Mouse (Mus musculus): ENCODE measurements around the gene Olfr1431. TPM values are rescaled to one million over a fixed set of nuclear protein-coding genes. Genes with fewer than 3 reads are reported as not detected.
"Not testable (repeated sequence)": the region's sequence is repeated elsewhere in the genome, so short reads cannot be mapped to it uniquely, and the experiment has no call there.

The Olfr1431 gene
- polyA plus RNA-seq (2016; fragmentation: Nextera tagmentation; extraction: Ambion mirVana), result not detected in 2 replicates

- WGBS, result 90% methylated on average over 1 of the region's 1 CpGs
- no peaks in the 10 kb centered on the region for H3K4me1 ChIP-seq
- H3K27me3 ChIP-seq (replicated peaks), result no peaks in the 10 kb centered on the region
- H3K27ac ChIP-seq, result no peak within 1 kb of the TSS
- H3K36me3 ChIP-seq, result no peaks in the 10 kb centered on the region
- no peak for ATAC-seq (ENCODE audit: low FRiP score, low read depth)
- H3K4me2 ChIP-seq (replicated peaks), result no peak within 1 kb of the TSS
- H3K9ac ChIP-seq, result no peak within 1 kb of the TSS
- no peaks in the 10 kb centered on the region for H3K9me3 ChIP-seq
- H3K4me3 ChIP-seq, result no peak within 1 kb of the TSS
These were observed at the start of gene Olfr1431 for GRCm38 (mm10) chr19:12200334-12200733. Gene Olfr1431, plus strand, starts transcription at chr19:12200634.

GRCm38 (mm10) chr19:12170062-12170599 lies 30.3 kb upstream of the Olfr1431 start, which contains the start of gene Olfr1555-ps1:
Gene Olfr1555-ps1, minus strand, starts transcription at chr19:12170112.
- H3K4me3 ChIP-seq; H3K4me2 ChIP-seq (replicated peaks); H3K9ac ChIP-seq; H3K4me1 ChIP-seq; H3K9me3 ChIP-seq; H3K27me3 ChIP-seq (replicated peaks); ATAC-seq (ENCODE audit: low FRiP score, low read depth); H3K27ac ChIP-seq; H3K36me3 ChIP-seq: not testable (repeated sequence)
- 51% methylated on average over 1 of the region's 1 CpGs for WGBS

DNA sequence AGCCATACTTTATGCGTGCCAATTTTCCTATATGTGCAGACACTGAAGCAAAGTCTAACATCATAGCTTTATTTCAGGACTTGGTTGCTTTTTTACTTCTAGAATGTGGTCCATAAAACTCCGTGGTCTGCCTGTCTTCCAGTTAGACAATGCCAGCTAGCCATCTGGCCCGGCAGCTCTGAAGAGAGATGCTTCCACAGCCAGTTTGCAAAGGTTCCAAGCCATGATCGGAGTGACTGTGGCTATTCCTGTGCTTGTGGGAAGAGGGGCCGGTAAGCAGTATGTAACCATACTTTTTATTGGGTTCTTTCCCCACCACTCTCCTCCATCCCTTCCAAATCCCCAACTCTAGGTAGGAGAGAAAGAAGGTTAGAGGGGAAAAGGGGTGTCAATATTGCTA lies 25.0 kb upstream of the Olfr1431 start:
- H3K9me3 ChIP-seq; H3K4me3 ChIP-seq; H3K27me3 ChIP-seq (replicated peaks); H3K27ac ChIP-seq; H3K9ac ChIP-seq; ATAC-seq (ENCODE audit: low FRiP score, low read depth); H3K36me3 ChIP-seq; H3K4me1 ChIP-seq; H3K4me2 ChIP-seq (replicated peaks): not testable (repeated sequence)
- 89% methylated on average over 5 of the region's 5 CpGs for WGBS

GRCm38 (mm10) chr19:12199076-12199475 lies 1.4 kb upstream of the Olfr1431 start:
- H3K27me3 ChIP-seq (replicated peaks); H3K4me1 ChIP-seq; H3K9me3 ChIP-seq; H3K27ac ChIP-seq; H3K4me3 ChIP-seq; H3K36me3 ChIP-seq; ATAC-seq (ENCODE audit: low FRiP score, low read depth); H3K9ac ChIP-seq; H3K4me2 ChIP-seq (replicated peaks): not testable (repeated sequence)
- 91% methylated on average over 4 of the region's 4 CpGs for WGBS

GRCm38 (mm10) chr19:12232496-12232895 lies 32.1 kb downstream of the Olfr1431 start, which contains the start of gene Olfr1432:
Gene Olfr1432, minus strand, starts transcription at chr19:12232596.
- not testable (repeated sequence) for H3K4me3 ChIP-seq; H3K9me3 ChIP-seq; H3K27ac ChIP-seq; H3K4me2 ChIP-seq (replicated peaks); H3K36me3 ChIP-seq; H3K27me3 ChIP-seq (replicated peaks); H3K4me1 ChIP-seq; ATAC-seq (ENCODE audit: low FRiP score, low read depth); H3K9ac ChIP-seq

DNA sequence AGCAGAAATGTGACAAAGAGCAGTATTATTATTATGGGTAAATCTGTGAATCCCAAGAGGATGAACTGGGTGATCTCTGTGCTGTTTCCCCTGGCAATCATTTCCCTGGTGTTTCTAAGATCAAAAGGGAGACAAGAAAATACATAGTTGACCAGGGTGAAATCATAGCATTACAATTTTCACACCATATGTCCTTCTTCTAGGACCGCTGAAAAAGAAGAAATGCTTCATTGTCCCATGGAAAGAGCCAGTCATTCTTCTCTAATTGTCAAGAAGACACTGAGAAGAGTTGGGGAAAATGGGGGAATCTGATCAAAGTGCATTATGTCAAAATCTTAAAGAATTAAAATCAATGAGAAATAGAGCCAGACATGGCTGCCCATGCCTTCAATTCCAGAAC lies 41.1 kb downstream of the Olfr1431 start, which contains the start of gene Olfr262:
Gene Olfr262, minus strand, starts transcription at position 101 of the 400 bp plus-strand sequence.
- Histone ChIP-seq H3K4me1 (no peaks in the 10 kb centered on the region), H3K9me3 (no peaks in the 10 kb centered on the region), H3K4me3 (no peak within 1 kb of the TSS), H3K9ac (no peak within 1 kb of the TSS), H3K36me3 (no peaks in the 10 kb centered on the region), H3K27me3 (replicated peaks) (no peaks in the 10 kb centered on the region), H3K27ac (no peak within 1 kb of the TSS), H3K4me2 (replicated peaks) (no peak within 1 kb of the TSS)
- 88% methylated on average over 1 of the region's 1 CpGs for WGBS
- ATAC-seq (ENCODE audit: low FRiP score, low read depth), result no peak

- Histone ChIP-seq H3K4me1 (no peaks in the 10 kb centered on the region), H3K27ac (no peak within 1 kb of the TSS), H3K9ac (no peak within 1 kb of the TSS), H3K4me3 (no peak within 1 kb of the TSS), H3K36me3 (no peaks in the 10 kb centered on the region), H3K9me3 (no peaks in the 10 kb centered on the region), H3K4me2 (replicated peaks) (no peak within 1 kb of the TSS), H3K27me3 (replicated peaks) (no peaks in the 10 kb centered on the region)
- WGBS, result 58% methylated on average over 1 of the region's 1 CpGs
- no peak for ATAC-seq (ENCODE audit: low FRiP score, low read depth)
These were observed 60.3 kb downstream of the Olfr1431 start, which contains the start of gene Olfr235 for GRCm38 (mm10) chr19:12260732-12261131. Gene Olfr235, plus strand, starts transcription at chr19:12261032.

Other genes with a start within 250 kb of the Olfr1431 start
- 5.1 TPM in 2 replicates for gene Osbp, start 234.7 kb upstream of the Olfr1431 start, polyA plus RNA-seq (2016; fragmentation: Nextera tagmentation; extraction: Ambion mirVana)
- gene Olfr1423, start 159.3 kb upstream of the Olfr1431 start, polyA plus RNA-seq (2016; fragmentation: Nextera tagmentation; extraction: Ambion mirVana), result not detected in 2 replicates
- not detected in 2 replicates for gene Olfr1424, start 138.0 kb upstream of the Olfr1431 start, polyA plus RNA-seq (2016; fragmentation: Nextera tagmentation; extraction: Ambion mirVana)
- gene Olfr1425, start 122.9 kb upstream of the Olfr1431 start, polyA plus RNA-seq (2016; fragmentation: Nextera tagmentation; extraction: Ambion mirVana), result not detected in 2 replicates
- not detected in 2 replicates for gene Olfr1426, start 108.6 kb upstream of the Olfr1431 start, polyA plus RNA-seq (2016; fragmentation: Nextera tagmentation; extraction: Ambion mirVana)
- gene Olfr1427, start 97.3 kb upstream of the Olfr1431 start, polyA plus RNA-seq (2016; fragmentation: Nextera tagmentation; extraction: Ambion mirVana), result not detected in 2 replicates
- gene Olfr1428, start 84.7 kb upstream of the Olfr1431 start, polyA plus RNA-seq (2016; fragmentation: Nextera tagmentation; extraction: Ambion mirVana), result not detected in 2 replicates
- gene Olfr76, start 77.4 kb upstream of the Olfr1431 start, polyA plus RNA-seq (2016; fragmentation: Nextera tagmentation; extraction: Ambion mirVana), result not detected in 2 replicates
- not detected in 2 replicates for gene Olfr1555-ps1, start 30.5 kb upstream of the Olfr1431 start, polyA plus RNA-seq (2016; fragmentation: Nextera tagmentation; extraction: Ambion mirVana)
- gene Olfr1432, start 32.0 kb downstream of the Olfr1431 start, polyA plus RNA-seq (2016; fragmentation: Nextera tagmentation; extraction: Ambion mirVana), result not detected in 2 replicates
- not detected in 2 replicates for gene Olfr262, start 41.0 kb downstream of the Olfr1431 start, polyA plus RNA-seq (2016; fragmentation: Nextera tagmentation; extraction: Ambion mirVana)
- gene Olfr235, start 60.4 kb downstream of the Olfr1431 start, polyA plus RNA-seq (2016; fragmentation: Nextera tagmentation; extraction: Ambion mirVana), result not detected in 2 replicates
- not detected in 2 replicates for gene Olfr1434, start 79.2 kb downstream of the Olfr1431 start, polyA plus RNA-seq (2016; fragmentation: Nextera tagmentation; extraction: Ambion mirVana)
- not detected in 2 replicates for gene Olfr1436, start 98.5 kb downstream of the Olfr1431 start, polyA plus RNA-seq (2016; fragmentation: Nextera tagmentation; extraction: Ambion mirVana)
- not detected in 2 replicates for gene Olfr1437, start 124.5 kb downstream of the Olfr1431 start, polyA plus RNA-seq (2016; fragmentation: Nextera tagmentation; extraction: Ambion mirVana)
- gene Olfr1438-ps1, start 135.3 kb downstream of the Olfr1431 start, polyA plus RNA-seq (2016; fragmentation: Nextera tagmentation; extraction: Ambion mirVana), result not detected in 2 replicates
- not detected in 2 replicates for gene Olfr1440, start 186.6 kb downstream of the Olfr1431 start, polyA plus RNA-seq (2016; fragmentation: Nextera tagmentation; extraction: Ambion mirVana)
- gene Olfr1441, start 216.8 kb downstream of the Olfr1431 start, polyA plus RNA-seq (2016; fragmentation: Nextera tagmentation; extraction: Ambion mirVana), result not detected in 2 replicates
- gene Pfpl, start 227.3 kb downstream of the Olfr1431 start, polyA plus RNA-seq (2016; fragmentation: Nextera tagmentation; extraction: Ambion mirVana), result not detected in 2 replicates